Comparison of ENCODE assay signal across 33 mouse cellular contexts in the genomic region with DNA sequence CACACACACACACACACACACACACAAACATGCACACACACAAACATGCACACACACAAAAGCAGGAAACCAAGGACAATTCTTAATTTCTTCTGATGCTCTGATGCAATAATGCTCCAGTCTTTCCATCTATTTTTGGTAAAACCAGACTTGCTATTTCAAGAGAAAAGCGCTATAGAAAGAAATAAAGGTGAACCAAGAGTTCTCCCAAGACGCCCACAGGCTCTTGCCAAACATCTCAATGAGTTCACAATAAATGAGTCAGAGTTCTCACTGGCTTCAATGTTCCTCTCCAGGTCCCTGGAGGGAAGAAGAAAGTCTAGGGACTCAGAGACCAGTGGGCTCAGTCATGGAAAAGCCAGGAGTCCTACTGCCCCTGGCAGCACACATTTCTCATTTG. TPM values are rescaled to one million over a fixed set of nuclear protein-coding genes. Genes with fewer than 3 reads are reported as not detected.
A peak's percentile ranks its signal among the peaks of the same experiment; 100 is the strongest.
DNase-seq lines count a peak whose midpoint lies in the region; TF ChIP-seq lines count a peak whose summit lies in the region.
"Had no signal": no experiment of that assay in that cellular context is flagged by ENCODE, and none has a peak within 500 bp of the region (broad histone marks: within the 10 kb centered on the region; RNA-seq: fewer than 3 reads in every experiment).

No protein-coding gene starts in this region.

- peaks cover 29 to 55% of the 10 kb centered on the region in 2 experiments for H3K4me1 ChIP-seq in CH12.LX (ENCODE audit: control insufficient read depth in 1 of 2, insufficient read depth in 2 of 2)
- H3K4me1 ChIP-seq: midbrain, embryonic 12.5 days had no signal

- no peaks in the 10 kb centered on the region for H3K27me3 ChIP-seq in CH12.LX (replicated peaks)

- dilution Hi-C loops in CH12.LX (cut with MboI; ENCODE audit: extremely low pct_ligation_motif_present, extremely low pct_unique_long_range_greater_than_20kb, low sequenced_read_pairs): no loop called here

- no peaks in the 10 kb centered on the region for H3K79me2 ChIP-seq in CH12.LX (replicated peaks; ENCODE audit: control insufficient read depth, extremely low read depth, insufficient read depth, poor library complexity, severe bottlenecking)

- peak overlapping the region; percentile 32; the same call in 1 of the 2 replicates for H3K27ac ChIP-seq in CH12.LX (ENCODE audit: insufficient read depth, low read depth)
- H3K27ac ChIP-seq: forebrain, embryonic 12.5 days; limb, embryonic 13.5 days; liver, embryonic 12.5 days; midbrain, embryonic 12.5 days had no signal

- H3K9ac ChIP-seq in CH12.LX (ENCODE audit: insufficient read depth, low read depth): no peak overlapping the region
- H3K9ac ChIP-seq: forebrain, embryonic 12.5 days; limb, embryonic 13.5 days; liver, embryonic 12.5 days; midbrain, embryonic 12.5 days had no signal

- no peak for TF ChIP-seq CTCF in CH12.LX (conservative IDR thresholded peaks at IDR 0.05 in 1 of 2, IDR thresholded peaks at IDR 0.05 in 1 of 2; ENCODE audit: low read depth in 2 of 2, low read length in 2 of 2)

- H3K36me3 ChIP-seq in CH12.LX (replicated peaks in 1 of 2; ENCODE audit: control insufficient read depth in 1 of 2, insufficient read depth in 1 of 2, low read length in 1 of 2): no peaks in the 10 kb centered on the region
- H3K36me3 ChIP-seq: forebrain, embryonic 12.5 days; limb, embryonic 13.5 days; liver, embryonic 12.5 days; midbrain, embryonic 12.5 days had no signal

- TF ChIP-seq POLR2A in CH12.LX (IDR thresholded peaks at IDR 0.05; ENCODE audit: low read depth, low read length): no peak

- in situ Hi-C loops in CH12.LX (cut with MboI; ENCODE audit: low pct_ligation_motif_present, low pct_unique_long_range_greater_than_20kb, low sequenced_read_pairs): loop anchor here (25.0 kb wide), 1 partner anchor 689 kb away; a partner anchor contains a TSS

- 0 out of 2 replicates have a peak overlapping the region, but pooled peaks have one; percentile 64 for H3K4me2 ChIP-seq in CH12.LX (ENCODE audit: insufficient read depth, low read depth, poor library complexity, severe bottlenecking)
- H3K4me2 ChIP-seq: forebrain, embryonic 12.5 days; heart, embryonic 11.5 days; limb, embryonic 13.5 days; liver, embryonic 12.5 days; midbrain, embryonic 12.5 days had no signal

- H3K4me3 ChIP-seq in CH12.LX (replicated peaks in 1 of 3; ENCODE audit: low read depth in 2 of 3, low read length in 2 of 3, poor library complexity in 1 of 3): no peak overlapping the region
- H3K4me3 ChIP-seq: forebrain, embryonic 12.5 days; gastrocnemius, adult 2 months; limb, embryonic 13.5 days; liver, embryonic 12.5 days; midbrain, embryonic 12.5 days had no signal

- peak; percentile 67 for DNase-seq in lung, postnatal 36 days
- DNase-seq in lung, postnatal 14 days: no peak
- no peak for DNase-seq in CH12.LX (ENCODE audit: extremely low read depth)
- DNase-seq in gonadal fat pad, adult 2 months (ENCODE audit: low read depth): peak; percentile 59
- no peak for DNase-seq in kidney, postnatal 14 days
- no peak for DNase-seq in Muller cell, postnatal 12 days (ENCODE audit: inconsistent ontology term)
- no peak for DNase-seq in adrenal gland, postnatal 14 days
- DNase-seq: adrenal gland, postnatal 10 days; cerebellum, adult 9-10 months; gastrocnemius, adult 2 months; kidney, adult 11 months; layer of hippocampus, adult 9-11 months; right cerebral cortex, postnatal 25 days; spleen, adult 18-20 months had no signal

- no peak for TF ChIP-seq EP300 in CH12.LX (IDR thresholded peaks at IDR 0.05; ENCODE audit: low read length)

- H3K9me3 ChIP-seq in CH12.LX (replicated peaks; ENCODE audit: low read length): peaks cover 2% of the 10 kb centered on the region
- H3K9me3 ChIP-seq: forebrain, embryonic 12.5 days; limb, embryonic 13.5 days; liver, embryonic 12.5 days; midbrain, embryonic 12.5 days had no signal

- TF ChIP-seq RAD21 in CH12.LX (IDR thresholded peaks at IDR 0.05; ENCODE audit: low read depth, low read length): no peak

TF ChIP-seq in CH12.LX, 34 proteins besides CTCF, POLR2A, EP300 and RAD21:
- TF ChIP-seq MEF2A (IDR thresholded peaks at IDR 0.05; ENCODE audit: borderline replicate concordance, low read depth, low read length): peak; percentile 59; the same call in 1 of the 2 replicates
- no peak for TF ChIP-seq ZMIZ1 (IDR thresholded peaks at IDR 0.05; ENCODE audit: low read depth, low read length)
- no peak for TF ChIP-seq ZNF384 (IDR thresholded peaks at IDR 0.05; ENCODE audit: low read depth, low read length)
- no peak for TF ChIP-seq SIN3A (IDR thresholded peaks at IDR 0.05; ENCODE audit: low read length)
- no peak for TF ChIP-seq KAT2A (IDR thresholded peaks at IDR 0.05; ENCODE audit: insufficient replicate concordance, low read length)

RNA-seq across cellular contexts. Expression of a gene that starts 26.0 kb away (rescaled TPM):
- total RNA-seq in CH12.LX (2012; rRNA removed) (38.7 and 50.4 TPM in 2 replicates), CH12.LX (2014; rRNA removed) (33.0 and 44.7 TPM in 2 replicates)
- polyA plus RNA-seq in CH12.LX (2012; ENCODE audit: insufficient read length, low read depth): 42.5 and 48.1 TPM in 2 replicates
- 4.9 and 6.7 TPM in 2 replicates for polyA plus RNA-seq in gonadal fat pad, adult 2 months (2012; rRNA removed)
- 2.0 and 5.2 TPM in 2 replicates for total RNA-seq in adrenal gland, postnatal 14 days (2021)
- polyA plus RNA-seq: activated CD4-positive, CD25-positive, alpha-beta regulatory T cell, adult 4 months; CD4-positive, CD25-positive, alpha-beta regulatory T cell, adult 4 months had no signal

RNA-seq across cellular contexts. Expression of a gene that starts 40.9 kb away (rescaled TPM):
- total RNA-seq in CH12.LX (2012; rRNA removed) (not detected in 2 replicates), CH12.LX (2014; rRNA removed) (not detected in 2 replicates)
- polyA plus RNA-seq in CH12.LX (2012; ENCODE audit: insufficient read length, low read depth): not detected in 2 replicates
- polyA plus RNA-seq in gonadal fat pad, adult 2 months (2012; rRNA removed): 0.05 and 0.28 TPM in 2 replicates
- total RNA-seq in adrenal gland, postnatal 14 days (2021): not detected in 2 replicates
- total RNA-seq: adrenal gland, postnatal 10 days; ES-E14; gastrocnemius, adult 2 months; gastrocnemius, postnatal 4 days; left cerebral cortex, adult 18-20 months; left cerebral cortex, postnatal 25 days had no signal
- polyA plus RNA-seq: activated CD4-positive, CD25-positive, alpha-beta regulatory T cell, adult 4 months; brain, embryonic 14.5 days; CD4-positive, CD25-positive, alpha-beta regulatory T cell, adult 4 months; cortical plate, adult 2 months; embryonic facial prominence, embryonic 11.5 days; forebrain, embryonic 12.5 days; heart, embryonic 11.5 days; heart, postnatal 0 days; hindbrain, embryonic 11.5 days; kidney, embryonic 16.5 days; large intestine, adult 2 months; limb, embryonic 13.5 days; liver, embryonic 12.5 days; midbrain, embryonic 12.5 days; urinary bladder, adult 2 months had no signal

Comparison
In these comparisons a context has a peak if more than half of its experiments do, and no peak if none do; other contexts are left out.
1. DNase-seq: peak in lung, postnatal 36 days (single experiment) and gonadal fat pad, adult 2 months (single experiment); none in lung, postnatal 14 days (single experiment), CH12.LX (single experiment), kidney, postnatal 14 days (single experiment), Muller cell, postnatal 12 days (single experiment) and adrenal gland, postnatal 14 days (single experiment).